Mouse (Mus musculus) myocyte (in vitro differentiated cells): ENCODE measurements around the gene Gpc1.

Source experiments
- CEBPB ChIP-seq: IDR thresholded peaks from 2 replicates; pipeline ENCODE4 v1.6.1; 2011; ENCODE audit warnings: mild to moderate bottlenecking, moderate library complexity; ENCODE audit not compliant: poor library complexity, insufficient read depth, severe bottlenecking
- E2F4 ChIP-seq: IDR thresholded peaks from one replicate; pipeline ENCODE4 v1.6.1; 2011; ENCODE audit warnings: mild to moderate bottlenecking, control low read depth, moderate library complexity; ENCODE audit not compliant: insufficient read depth
- MAX ChIP-seq: IDR thresholded peaks from one replicate; pipeline ENCODE4 v1.6.1; 2011; ENCODE audit warnings: low read depth, mild to moderate bottlenecking, control low read depth
- MYOD1 ChIP-seq, 3 experiments: IDR thresholded peaks; one replicate each; pipeline ENCODE4 v1.6.1; 2011; ENCODE audit warnings: control low read depth in 2 of 3, low read depth in 2 of 3, mild to moderate bottlenecking in 2 of 3, moderate library complexity in 1 of 3; ENCODE audit not compliant: insufficient read length in 2 of 3, control insufficient read depth in 1 of 3
- MYOG ChIP-seq, 3 experiments: IDR thresholded peaks; one replicate each; pipeline ENCODE4 v1.6.1; 2011; ENCODE audit warnings: control low read depth in 2 of 3, low read depth in 2 of 3, mild to moderate bottlenecking in 2 of 3; ENCODE audit not compliant: insufficient read length in 2 of 3, control insufficient read depth in 1 of 3, insufficient read depth in 1 of 3
- POLR2A ChIP-seq: IDR thresholded peaks from one replicate; pipeline ENCODE4 v1.6.1; 2011; ENCODE audit warnings: low read depth, mild to moderate bottlenecking, control low read depth, moderate library complexity; ENCODE audit not compliant: insufficient read length
- REST ChIP-seq: IDR thresholded peaks from one replicate; pipeline ENCODE4 v1.6.1; 2011; ENCODE audit warnings: mild to moderate bottlenecking, control low read depth, moderate library complexity; ENCODE audit not compliant: insufficient read depth, insufficient read length
- SRF ChIP-seq: IDR thresholded peaks from one replicate; pipeline ENCODE4 v1.6.1; 2011; ENCODE audit warnings: low read depth; ENCODE audit not compliant: control insufficient read depth, insufficient read length
- TCF12 ChIP-seq: IDR thresholded peaks from one replicate; pipeline ENCODE4 v1.6.1; 2011; ENCODE audit warnings: mild to moderate bottlenecking, control low read depth; ENCODE audit not compliant: poor library complexity, insufficient read depth, severe bottlenecking

GRCm38 (mm10) chr1:92847873-92848839, 16.7 kb downstream of the Gpc1 start:
- TF ChIP-seq POLR2A (no peak), MYOD1 (IDR thresholded peaks at IDR 0.05; ENCODE audit: control insufficient read depth in 1 of 3, insufficient read length in 2 of 3, low read depth in 2 of 3) (no peak), MYOG (IDR thresholded peaks at IDR 0.05; ENCODE audit: control insufficient read depth in 1 of 3, insufficient read depth in 1 of 3, insufficient read length in 2 of 3, low read depth in 2 of 3) (no peak), TCF12 (no peak), SRF (no peak), MAX (no peak), E2F4 (no peak), CEBPB (no peak), REST (no peak)
